Mouse (Mus musculus) embryonic fibroblast, embryonic 13.5 days (primary cell): ENCODE measurements around the gene Rps8.

Source experiments
- CTCF ChIP-seq: IDR thresholded peaks from 2 replicates; pipeline ENCODE4 v1.5.1; 2011; ENCODE audit warnings: mild to moderate bottlenecking, control low read depth, low read length, moderate library complexity, borderline replicate concordance; ENCODE audit not compliant: insufficient read depth
- POLR2A ChIP-seq: IDR thresholded peaks from 2 replicates; pipeline ENCODE4 v1.6.1; 2011; ENCODE audit warnings: low read depth, mild to moderate bottlenecking, control low read depth, low read length, moderate library complexity

DNA sequence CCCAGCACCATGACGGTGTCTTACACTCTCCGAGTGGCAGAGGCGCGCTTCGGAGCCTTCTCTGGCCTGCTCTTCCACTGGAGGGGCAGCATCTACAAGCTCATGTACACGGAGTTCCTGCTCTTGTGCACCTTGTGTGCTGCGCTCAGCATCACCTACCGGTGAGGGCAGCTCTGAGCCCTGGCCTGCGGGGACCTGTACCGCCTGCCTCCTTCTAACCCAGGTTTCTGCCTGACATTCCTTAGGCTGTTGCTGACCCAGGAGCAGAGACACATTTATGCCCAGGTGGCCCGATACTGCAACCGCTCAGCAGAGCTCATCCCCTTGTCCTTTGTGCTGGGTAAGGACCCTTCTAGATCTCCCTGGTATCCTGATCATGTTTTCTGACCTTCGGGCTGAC, 10.8 kb downstream of the Rps8 start:
- TF ChIP-seq CTCF (no peak), POLR2A (no peak)
